Mouse (Mus musculus) neural tube, embryonic 10.5 days (tissue): ENCODE results near the gene Cldn19.

Source experiments
- DNase-seq: peaks from one replicate; pipeline ENCODE4 v3.0.0-alpha.2; 2017; ENCODE audit warnings: low spot score; ENCODE audit errors: extremely low spot score

Cldn19 gene

GRCm38 (mm10) chr4:119300761-119301160, 45.5 kb downstream of the Cldn19 start:
- no peak for DNase-seq

DNA sequence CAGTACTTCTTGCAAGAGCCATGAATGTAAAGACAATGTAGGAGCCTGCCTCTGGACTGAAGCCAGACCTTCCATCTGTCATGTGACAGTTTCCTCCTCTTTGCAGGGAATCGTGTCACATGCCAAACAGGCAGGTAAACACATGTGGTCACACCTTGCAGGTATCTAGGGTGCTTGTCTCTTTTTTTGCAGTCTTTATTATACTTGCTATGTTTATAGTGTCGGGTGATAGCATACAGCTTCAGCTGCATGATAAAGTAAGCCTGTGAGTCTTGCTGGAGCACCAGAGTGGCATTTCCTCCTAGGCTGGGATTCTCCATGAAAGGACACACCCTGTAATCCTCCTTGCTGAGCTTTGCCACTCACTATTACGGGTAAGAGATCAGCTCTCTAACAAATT, 46.6 kb downstream of the Cldn19 start:
- DNase-seq = no peak

DNA sequence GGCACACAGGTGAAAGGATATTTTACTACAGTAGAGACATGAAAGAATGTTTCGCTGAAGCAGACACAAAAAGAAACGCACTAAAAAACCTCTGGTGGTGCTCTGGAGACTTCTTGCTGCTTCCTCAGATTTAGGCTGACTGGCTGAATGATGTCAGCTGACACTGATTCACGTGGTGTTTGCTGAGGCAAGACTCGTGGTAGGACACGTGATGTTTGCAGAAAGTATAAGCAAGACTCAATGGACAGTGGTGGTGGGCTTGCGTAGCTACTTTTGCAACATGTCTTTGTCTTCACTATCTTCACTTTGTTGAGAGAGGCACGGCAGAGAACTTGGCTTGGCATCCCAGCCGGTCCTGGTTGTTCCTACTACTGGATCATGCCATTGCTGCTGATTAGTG, 48.1 kb downstream of the Cldn19 start:
- DNase-seq = no peak

DNA sequence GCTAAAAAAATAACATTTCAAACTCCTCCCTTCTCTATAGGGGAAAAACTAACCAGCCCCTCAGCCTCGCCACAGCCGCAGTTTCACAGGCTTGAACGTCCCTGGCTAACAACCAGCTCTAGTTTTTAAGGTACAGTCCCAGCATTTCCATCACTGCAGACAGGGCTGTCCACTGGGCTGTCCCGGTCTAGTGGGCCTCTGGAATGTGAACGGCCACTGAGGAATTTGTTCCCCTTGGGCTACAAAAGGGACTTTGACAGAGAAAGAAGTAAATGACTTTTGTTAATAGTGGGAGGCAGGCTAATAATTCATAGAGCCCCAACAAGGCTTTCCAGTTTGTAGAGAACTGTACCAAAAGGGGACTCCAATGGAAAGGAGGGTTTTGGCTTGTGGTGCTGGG, 50.2 kb downstream of the Cldn19 start:
- no peak for DNase-seq
